Mouse (Mus musculus) adrenal gland, postnatal 14 days (tissue): ENCODE measurements at regions not wholly inside any gene's neighbourhood (a gene's known extent, or its start where the extent isn't known, plus 50 kb on each side); places are given as distances from the start of the nearest gene placed in this dataset.

ENCODE experiments used
- DNase-seq: peaks from one replicate; pipeline ENCODE4 v3.0.0; 2021; ENCODE audit warnings: mixed read lengths

GRCm38 (mm10) chr6:43021967-43022366 lies 73.1 kb downstream of the Olfr444 start:
- peak; percentile 12 for DNase-seq
